Mouse (Mus musculus): Measurements from ENCODE around the gene Olfr1183.
"Not testable (repeated sequence)": the region's sequence is repeated elsewhere in the genome, so short reads cannot be mapped to it uniquely, and the experiment has no call there.

Gene Olfr1183

GRCm38 (mm10) chr2:88454567-88454966, at the start of gene Olfr1183:
Gene Olfr1183 (plus strand): TSS chr2:88454867.
- not testable (repeated sequence) for DNase-seq (ENCODE audit: extremely low read depth, low read depth)

GRCm38 (mm10) chr2:88406353-88406752, 48.3 kb upstream of the Olfr1183 start, which contains the start of gene Olfr1179:
Gene Olfr1179 (minus strand): TSS chr2:88406453.
- no peak for DNase-seq (ENCODE audit: extremely low read depth, low read depth)

- DNase-seq (ENCODE audit: extremely low read depth, low read depth) = no peak
Measured at GRCm38 (mm10) chr2:88419051-88419450, 35.6 kb upstream of the Olfr1183 start, which contains the start of gene Olfr1180. Gene Olfr1180 (minus strand): TSS chr2:88419151.

DNA sequence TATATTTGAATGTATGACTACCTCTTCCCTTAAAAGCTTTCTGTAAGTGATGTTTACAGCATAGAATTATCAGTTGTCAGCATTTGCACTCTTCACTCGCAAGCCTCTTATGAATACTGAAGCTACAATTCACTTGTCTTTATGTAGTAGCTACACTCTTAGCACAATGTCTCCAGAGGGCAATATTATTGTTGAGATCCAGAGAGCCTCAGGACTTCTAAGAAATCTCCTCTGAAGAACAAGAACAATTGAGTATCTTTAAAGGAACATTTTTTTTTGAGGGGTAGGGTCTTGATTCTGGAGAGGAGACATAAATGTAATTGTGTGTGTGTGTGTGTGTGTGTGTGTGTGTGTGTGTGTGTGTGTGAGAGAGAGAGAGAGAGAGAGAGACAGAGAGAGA, 28.6 kb upstream of the Olfr1183 start, which contains the start of gene Olfr1181:
Gene Olfr1181 (minus strand): TSS at position 101 of the 400 bp plus-strand sequence.
- no peak for DNase-seq (ENCODE audit: extremely low read depth, low read depth)

DNA sequence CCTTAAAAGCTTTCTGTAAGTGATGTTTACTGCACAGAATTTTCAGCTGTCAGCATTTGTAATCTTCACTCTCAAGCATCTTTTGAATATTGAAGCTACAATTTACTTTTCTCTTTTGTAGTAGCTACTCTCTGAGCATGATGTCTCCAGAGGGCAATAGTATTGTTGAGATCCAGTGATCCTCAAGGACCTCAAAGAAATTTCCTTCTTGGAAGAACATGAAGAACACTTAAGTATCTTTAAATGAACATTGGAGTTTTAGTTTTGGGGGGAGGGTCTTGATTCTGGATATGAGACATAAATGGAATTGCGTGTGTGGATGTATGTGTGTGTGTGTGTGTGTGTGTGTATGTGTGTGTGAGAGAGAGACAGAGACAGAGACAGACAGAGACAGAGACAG, 5.6 kb upstream of the Olfr1183 start, which contains the start of gene Gm13757:
Gene Gm13757 (minus strand): TSS at position 101 of the 400 bp plus-strand sequence.
- no peak for DNase-seq (ENCODE audit: extremely low read depth, low read depth)

DNA sequence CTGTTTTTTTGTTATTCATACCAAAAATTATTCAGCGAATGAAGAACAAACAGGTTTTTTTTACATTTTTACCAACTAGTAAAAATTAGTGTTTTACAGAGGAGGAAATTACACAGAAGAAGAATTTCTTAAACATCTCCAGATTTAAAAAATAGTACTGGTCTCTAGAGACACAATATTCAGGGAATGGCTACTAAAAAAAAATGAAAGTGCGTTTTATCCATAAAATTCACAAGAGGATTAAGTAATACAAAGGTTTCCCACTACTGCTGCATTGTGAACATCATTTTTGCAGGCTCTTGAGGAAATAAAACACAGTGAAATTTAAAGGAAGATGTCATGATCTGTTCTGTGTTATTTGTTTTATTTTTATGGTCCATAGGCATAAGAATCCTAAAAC, 28.6 kb downstream of the Olfr1183 start, which contains the start of gene Olfr1184:
Gene Olfr1184 (plus strand): TSS at position 301 of the 400 bp plus-strand sequence.
- no peak for DNase-seq (ENCODE audit: extremely low read depth, low read depth)

- DNase-seq (ENCODE audit: extremely low read depth, low read depth) = no peak
Measured at GRCm38 (mm10) chr2:88493020-88493419, 38.4 kb downstream of the Olfr1183 start, which contains the start of gene Olfr1185-ps1. Gene Olfr1185-ps1 (plus strand): TSS chr2:88493320.

GRCm38 (mm10) chr2:88518251-88518650, 63.6 kb downstream of the Olfr1183 start, which contains the start of gene Olfr1186:
Gene Olfr1186 (plus strand): TSS chr2:88518551.
- DNase-seq (ENCODE audit: extremely low read depth, low read depth) = no peak
